Mouse (Mus musculus) E14TG2a.4 (cell line): ENCODE measurements around the gene Eef2.

Source experiments
- CTCF ChIP-seq: conservative IDR thresholded peaks from 2 replicates; pipeline ENCODE4 v1.5.1; 2014; ENCODE audit warnings: low read length
- NANOG ChIP-seq: IDR thresholded peaks from 2 replicates; pipeline ENCODE4 v1.6.1; 2014; ENCODE audit warnings: borderline replicate concordance, low read length, mixed read lengths
- POU5F1 ChIP-seq: IDR thresholded peaks from 2 replicates; pipeline ENCODE4 v1.6.1; 2014; ENCODE audit warnings: low read length, borderline replicate concordance

DNA sequence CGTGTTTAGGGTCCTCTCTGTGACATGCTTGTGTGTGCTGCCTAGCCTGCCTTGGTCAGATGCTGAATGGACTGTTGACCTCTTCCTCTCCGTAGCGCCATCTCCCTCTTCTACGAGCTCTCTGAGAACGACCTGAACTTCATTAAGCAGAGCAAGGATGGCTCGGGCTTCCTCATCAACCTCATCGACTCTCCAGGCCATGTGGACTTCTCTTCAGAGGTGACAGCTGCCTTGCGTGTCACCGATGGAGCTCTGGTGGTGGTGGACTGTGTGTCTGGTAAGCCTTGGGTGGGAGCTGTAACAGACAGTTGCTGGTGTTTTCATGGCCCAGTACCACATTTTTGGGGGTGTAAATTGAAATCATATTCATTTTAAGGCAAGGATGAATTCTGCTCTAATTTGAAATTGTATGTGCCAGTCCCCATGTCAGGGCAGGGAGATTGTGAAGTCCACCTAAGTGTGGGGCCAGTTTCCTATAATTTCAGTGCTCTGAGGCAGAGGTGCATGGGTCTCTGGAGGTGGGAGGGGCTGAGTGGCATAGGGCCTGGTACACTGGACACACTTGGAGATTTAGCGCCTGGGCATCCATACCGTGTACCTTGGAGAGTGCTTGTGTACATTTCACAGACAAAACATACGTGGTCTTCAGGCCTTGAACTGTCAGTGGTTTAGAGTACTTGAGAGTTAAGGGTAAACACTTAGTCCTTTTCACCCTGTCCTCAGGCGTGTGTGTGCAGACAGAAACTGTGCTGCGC, 1.7 kb downstream of the Eef2 start:
- TF ChIP-seq CTCF (no peak), NANOG (no peak), POU5F1 (no peak)
